Mouse (Mus musculus): ENCODE results near the gene Plxnc1.

Gene Plxnc1

DNA sequence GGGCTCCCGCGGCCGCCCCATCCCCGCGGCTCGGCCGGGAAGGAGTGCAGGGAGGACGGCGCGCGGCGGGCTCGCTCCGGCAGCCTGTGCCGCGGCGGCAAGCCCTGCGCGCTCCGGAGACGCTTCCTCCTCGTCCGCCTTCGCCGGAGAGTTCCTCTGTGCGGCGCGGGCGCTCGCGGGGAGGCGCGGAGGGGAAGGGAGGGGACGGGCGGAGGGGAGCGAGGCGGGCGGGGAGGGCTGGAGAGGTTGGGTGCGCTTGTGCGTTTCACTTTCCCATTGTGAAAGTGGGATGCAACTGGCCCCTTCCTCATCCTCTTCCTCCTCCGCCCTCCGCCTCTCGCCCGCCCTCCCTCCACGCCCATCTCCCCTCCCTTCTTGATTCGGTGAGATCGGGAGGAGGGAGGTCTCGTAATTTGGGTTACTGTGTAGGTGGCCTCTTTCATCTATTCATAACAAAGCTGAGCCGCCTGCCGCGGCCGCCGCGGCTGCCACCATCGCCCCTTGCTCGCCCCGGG is at the start of gene Plxnc1:
Gene Plxnc1, minus strand, starts transcription at position 145 of the 515 bp plus-strand sequence.
- in situ Hi-C loops (cut with MboI; ENCODE audit: unreplicated experiment in 2 of 2): loop anchor here (5.0 kb wide), 1 partner anchor 117 kb away; no protein-coding TSS in a partner anchor

DNA sequence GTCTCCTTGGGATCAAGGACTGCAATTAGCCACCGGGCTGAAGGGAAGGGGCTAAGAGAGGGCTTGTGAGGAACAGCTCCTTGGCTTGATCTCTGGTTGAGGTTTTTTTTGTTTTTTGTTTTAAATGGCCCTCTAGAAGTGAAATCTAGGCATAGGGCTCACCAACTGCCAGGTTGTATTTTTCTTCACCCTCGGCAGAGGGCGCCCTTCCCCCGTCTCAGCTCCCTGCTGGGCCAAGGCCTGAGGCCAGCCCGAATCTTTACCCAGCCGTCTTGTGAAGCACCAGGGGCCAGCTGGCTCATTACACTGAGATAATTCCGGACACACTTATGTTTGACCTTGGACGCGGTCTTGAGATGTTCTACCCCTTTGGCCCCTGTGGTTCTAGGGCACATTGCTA is 47.5 kb upstream of the Plxnc1 start:
- in situ Hi-C loops (cut with MboI; ENCODE audit: unreplicated experiment in 2 of 2): loop anchor here (5.0 to 25.0 kb wide), 10 partner anchors 100 to 1045 kb away; partner anchors contain the start of genes Socs2 (in 2 of the 2) and Cradd (in 1 of the 2)

DNA sequence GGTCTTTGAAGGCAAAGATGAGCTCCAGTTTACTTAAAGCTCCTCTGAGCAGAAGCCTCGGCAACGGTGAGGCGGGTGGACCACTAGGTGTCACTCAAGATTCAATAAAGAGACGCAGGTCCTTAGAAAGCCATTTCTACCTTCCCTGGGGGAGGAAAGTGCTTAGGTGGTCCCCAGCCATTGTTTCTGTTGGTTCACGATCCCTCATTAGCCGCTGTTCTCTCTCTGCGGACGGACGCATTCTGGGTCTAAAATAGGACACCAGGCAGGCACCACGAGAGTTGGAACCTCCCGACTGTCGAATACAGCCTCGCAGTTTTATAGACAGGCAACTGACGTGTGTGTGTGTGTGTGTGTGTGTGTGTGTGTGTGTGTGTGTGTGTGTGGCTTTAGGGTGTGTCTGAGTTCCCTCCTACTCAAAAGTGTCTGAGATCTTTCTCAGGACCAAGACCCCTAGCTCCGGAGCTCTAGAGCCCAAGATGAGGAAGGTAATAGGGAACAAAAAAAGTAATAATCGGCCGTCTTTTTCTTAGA is 47.0 kb upstream of the Plxnc1 start:
- in situ Hi-C loops (cut with MboI; ENCODE audit: unreplicated experiment in 2 of 2): loop anchor here (5.0 to 25.0 kb wide), 10 partner anchors 101 to 1046 kb away; partner anchors contain the start of genes Socs2 (in 2 of the 2) and Cradd (in 1 of the 2)

DNA sequence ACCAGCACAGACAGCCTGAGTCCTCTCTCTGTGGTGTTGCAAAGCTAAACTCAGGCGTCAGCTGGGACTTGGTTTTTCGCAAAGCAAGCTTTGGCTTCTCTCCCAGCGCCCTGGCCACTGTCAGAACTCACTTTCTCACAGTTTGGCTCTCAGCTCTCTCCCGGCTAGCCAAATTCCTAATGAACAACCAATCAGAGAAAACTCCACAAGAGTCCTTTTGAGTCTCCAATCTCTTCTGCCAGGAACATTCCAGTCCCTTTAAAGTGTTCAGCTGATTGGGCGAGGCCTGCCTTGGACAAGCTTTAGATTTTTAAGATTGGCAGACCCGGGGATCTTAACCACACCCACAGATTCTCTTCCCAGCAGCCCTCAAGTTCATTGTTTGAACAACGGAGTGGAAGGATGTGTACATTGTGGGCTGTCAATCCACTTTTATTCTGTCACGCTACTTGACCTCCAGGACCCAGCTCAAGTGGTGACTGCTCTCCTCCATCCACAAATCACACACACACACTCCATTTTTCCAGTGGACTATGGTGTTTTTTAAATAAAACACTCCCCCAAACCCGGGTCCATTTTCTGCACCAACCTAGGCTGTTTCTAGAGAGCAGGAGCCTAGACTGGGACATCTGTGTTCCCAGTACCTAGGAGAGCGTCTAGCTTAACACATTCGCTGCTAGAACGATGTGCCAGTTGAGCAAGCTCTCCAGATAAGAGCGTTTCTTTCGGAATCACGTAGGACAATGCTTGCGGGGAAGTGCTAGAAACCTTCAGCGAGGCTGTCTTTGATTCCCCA is 46.3 kb upstream of the Plxnc1 start:
- in situ Hi-C loops (cut with MboI; ENCODE audit: unreplicated experiment in 2 of 2): loop anchor here (5.0 to 25.0 kb wide), 10 partner anchors 101 to 1046 kb away; partner anchors contain the start of genes Socs2 (in 2 of the 2) and Cradd (in 1 of the 2)

DNA sequence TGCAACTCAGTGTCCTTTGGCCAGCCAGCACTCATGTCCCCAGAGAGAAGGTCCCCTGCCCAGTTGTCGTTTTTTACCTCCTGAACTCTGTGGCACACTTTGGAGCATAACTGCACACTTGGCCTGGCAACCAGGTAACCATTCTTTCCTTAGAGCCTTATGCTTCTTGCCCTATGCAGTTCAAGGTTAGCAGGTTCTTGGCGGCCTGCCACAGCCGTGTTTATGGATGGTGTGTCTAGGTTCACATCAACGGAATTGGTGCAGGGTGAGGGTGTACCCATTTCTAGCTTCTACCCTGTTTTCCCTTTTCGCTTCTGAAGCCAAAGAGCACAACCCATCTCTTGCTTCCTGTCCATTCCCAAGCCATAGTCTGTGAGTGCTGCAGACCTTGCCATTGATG is 44.7 kb upstream of the Plxnc1 start:
- in situ Hi-C loops (cut with MboI; ENCODE audit: unreplicated experiment in 2 of 2): loop anchor here in 1 of 2 experiments (25.0 kb wide), 1 partner anchor 1048 kb away; no protein-coding TSS in a partner anchor

DNA sequence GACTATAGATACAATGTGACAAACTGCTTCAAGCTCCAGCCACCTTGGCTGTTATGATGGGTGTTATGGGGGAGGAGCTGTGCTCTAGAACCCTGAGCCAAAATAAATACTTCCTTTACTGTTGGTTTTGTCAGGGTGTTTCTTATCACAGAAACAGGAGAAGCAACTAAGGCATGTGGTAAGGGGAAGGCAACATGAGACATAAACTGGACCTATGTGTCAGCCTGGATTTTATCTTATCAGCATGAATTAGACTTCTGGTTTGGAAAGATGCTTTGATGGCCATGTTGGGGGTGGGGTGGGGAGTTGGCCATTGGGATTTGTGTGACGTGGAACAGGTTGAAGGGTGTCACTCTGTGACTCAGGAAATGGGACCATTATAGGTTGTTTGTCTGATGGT is 40.5 kb upstream of the Plxnc1 start:
- in situ Hi-C loops (cut with MboI; ENCODE audit: unreplicated experiment in 2 of 2): loop anchor here in 1 of 2 experiments (25.0 kb wide), 1 partner anchor 1052 kb away; no protein-coding TSS in a partner anchor

DNA sequence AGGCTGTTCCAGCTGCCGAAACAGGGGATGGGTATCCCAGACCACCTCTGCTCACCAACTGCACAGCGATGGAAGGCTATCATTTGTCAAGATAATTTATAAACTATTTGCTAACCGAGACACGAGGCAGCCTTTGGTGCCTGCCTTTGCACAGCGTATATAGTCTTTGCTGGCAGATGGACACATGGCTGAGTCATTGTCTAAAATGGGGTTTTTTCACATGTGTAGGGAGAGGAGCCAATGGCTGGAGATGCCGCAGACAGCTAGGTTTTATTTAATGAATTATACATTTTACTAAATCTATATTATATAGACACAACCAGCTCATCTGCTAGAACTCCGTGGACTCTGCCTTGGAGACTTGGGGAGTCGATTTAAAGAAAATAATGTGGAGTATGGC is 37.9 kb upstream of the Plxnc1 start:
- in situ Hi-C loops (cut with MboI; ENCODE audit: unreplicated experiment in 2 of 2): loop anchor here in 1 of 2 experiments (25.0 kb wide), 1 partner anchor 1055 kb away; no protein-coding TSS in a partner anchor

DNA sequence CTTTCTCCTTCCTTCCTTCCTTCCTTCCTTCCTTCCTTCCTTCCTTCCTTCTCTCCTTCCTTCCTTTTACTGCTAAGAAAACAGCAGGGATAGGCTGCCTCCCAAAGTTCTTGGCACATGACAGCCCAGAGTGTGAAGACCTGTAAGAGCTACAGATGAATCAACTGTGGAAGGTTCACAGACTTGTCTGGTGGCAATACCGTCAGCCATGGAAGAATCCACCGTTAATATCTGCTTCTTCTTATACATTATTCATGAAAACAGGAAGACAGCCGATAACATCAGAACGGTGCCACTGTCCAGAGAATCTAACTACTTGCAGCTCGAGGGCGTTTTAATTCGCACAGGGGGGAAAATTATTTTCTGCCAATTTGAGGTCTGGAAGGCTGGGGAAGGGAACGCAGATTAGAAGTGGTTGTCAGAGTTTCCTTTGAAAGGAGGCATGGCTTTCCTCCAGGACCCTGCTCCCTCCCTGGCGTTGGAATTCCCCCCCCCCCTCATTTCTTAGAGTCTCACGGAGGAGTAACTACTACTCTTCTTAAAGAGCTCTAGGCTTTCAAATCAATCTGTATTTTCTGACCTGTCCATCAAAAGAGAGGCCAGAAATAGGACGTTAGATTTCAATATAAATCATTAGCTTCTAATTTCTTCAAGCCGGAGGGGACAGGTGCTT is 37.0 kb upstream of the Plxnc1 start:
- in situ Hi-C loops (cut with MboI; ENCODE audit: unreplicated experiment in 2 of 2): loop anchor here in 1 of 2 experiments (25.0 kb wide), 1 partner anchor 1056 kb away; no protein-coding TSS in a partner anchor

DNA sequence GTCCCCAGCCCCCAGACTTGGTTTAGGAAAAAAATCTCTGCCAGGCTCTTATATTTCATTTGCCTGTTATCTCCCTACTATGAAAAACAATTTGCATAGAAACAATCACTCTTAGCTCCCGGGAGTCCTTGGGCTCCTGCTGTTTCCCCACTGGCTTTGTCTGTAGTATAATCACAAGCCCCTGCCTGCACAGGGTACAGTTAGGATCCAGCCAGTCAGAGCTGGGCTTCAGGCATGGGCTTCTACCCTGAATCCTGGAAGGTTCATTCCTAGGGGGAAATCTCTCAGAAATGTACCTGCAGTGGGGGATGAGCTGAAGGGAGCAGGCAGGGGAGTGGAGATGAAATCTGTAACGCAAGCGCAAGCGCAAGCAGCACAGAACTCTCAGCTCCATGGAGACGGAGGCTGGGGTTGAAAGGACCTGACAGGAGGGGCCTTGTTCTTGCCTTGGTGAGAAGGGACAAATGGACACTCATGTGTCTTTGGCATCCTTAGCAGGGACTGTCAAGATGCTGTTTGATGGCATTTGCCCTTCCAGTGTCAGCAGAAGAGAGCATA is 33.7 kb upstream of the Plxnc1 start:
- in situ Hi-C loops (cut with MboI; ENCODE audit: unreplicated experiment in 2 of 2): loop anchor here in 1 of 2 experiments (25.0 kb wide), 1 partner anchor 1059 kb away; no protein-coding TSS in a partner anchor

DNA sequence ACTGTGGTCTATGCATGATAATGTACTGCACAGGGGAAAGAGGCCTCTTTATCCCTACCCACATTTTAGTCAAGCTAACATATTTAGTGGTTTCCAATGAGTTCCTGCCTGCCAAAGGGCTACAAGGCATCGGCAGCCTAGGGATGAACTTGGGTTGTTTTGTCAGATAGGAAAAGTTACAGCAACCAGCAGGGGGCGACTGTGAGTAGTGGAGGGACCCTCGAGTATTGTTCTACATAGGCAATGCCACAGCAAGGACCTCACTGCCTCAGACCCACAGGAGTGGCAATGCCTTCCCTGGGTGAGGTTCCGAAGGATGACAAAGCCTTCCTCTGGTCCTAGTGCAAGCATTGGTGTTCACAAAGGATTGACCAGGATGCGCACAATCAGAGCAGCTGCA is 31.7 kb upstream of the Plxnc1 start:
- in situ Hi-C loops (cut with MboI; ENCODE audit: unreplicated experiment in 2 of 2): loop anchor here in 1 of 2 experiments (25.0 kb wide), 1 partner anchor 1061 kb away; no protein-coding TSS in a partner anchor

DNA sequence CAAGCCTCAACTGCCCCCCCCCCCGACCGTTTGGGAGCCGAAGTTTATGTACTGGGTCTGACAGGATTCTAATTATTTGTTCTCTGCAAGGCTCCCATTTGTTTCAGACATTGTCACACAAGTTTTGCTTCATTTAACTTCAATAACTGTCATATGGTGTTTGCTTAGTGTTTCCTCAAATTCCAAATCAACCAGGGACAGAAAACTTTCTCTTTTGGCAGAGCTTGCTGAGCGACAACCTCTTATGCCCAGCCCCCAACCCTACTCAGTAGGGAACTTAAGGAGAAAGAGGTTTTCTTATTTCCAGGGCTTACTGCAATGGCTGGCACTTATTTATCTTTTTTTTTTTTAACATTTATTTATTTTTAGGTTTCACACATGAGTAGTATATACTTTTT is 30.5 kb upstream of the Plxnc1 start:
- in situ Hi-C loops (cut with MboI; ENCODE audit: unreplicated experiment in 2 of 2): loop anchor here in 1 of 2 experiments (25.0 kb wide), 1 partner anchor 1062 kb away; no protein-coding TSS in a partner anchor

DNA sequence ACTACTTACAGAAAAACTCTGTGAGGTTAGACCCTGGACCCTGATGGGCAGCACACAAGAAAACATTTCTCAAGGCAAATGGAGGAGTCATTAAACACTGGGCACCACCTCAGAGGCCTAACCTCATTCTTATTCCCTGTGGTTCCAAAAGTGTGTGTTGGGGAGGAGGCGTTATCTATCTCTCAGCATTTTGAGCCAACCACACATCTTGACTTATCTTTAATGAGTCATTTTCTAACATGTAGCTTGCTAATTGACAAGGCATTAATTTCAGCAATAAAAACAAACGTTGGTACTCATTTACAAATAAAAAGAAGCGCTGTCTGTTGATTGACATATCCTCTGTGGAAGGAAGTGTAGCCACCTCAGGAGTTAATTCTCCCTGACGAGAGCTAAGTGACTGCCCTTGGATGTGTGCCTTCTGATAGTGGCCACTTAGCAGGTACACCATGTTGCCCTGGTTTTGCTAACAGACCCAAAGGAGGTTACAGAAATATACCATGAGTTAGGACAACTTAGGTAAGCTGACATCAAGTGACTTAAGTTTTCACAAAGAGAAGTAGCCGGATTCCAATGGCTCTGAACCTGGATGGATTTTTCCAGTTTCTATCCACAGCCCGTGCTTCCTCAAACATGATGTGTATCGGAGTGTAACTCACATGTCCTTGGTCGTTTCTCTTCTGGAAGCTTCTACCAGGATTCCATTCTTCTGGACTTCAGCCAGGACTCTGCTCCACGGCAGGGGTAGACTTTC is 29.9 kb upstream of the Plxnc1 start:
- in situ Hi-C loops (cut with MboI; ENCODE audit: unreplicated experiment in 2 of 2): loop anchor here (25.0 kb wide), 4 partner anchors 762 to 1362 kb away; partner anchors contain the start of gene Nr2c1 (in 2 of the 2)

DNA sequence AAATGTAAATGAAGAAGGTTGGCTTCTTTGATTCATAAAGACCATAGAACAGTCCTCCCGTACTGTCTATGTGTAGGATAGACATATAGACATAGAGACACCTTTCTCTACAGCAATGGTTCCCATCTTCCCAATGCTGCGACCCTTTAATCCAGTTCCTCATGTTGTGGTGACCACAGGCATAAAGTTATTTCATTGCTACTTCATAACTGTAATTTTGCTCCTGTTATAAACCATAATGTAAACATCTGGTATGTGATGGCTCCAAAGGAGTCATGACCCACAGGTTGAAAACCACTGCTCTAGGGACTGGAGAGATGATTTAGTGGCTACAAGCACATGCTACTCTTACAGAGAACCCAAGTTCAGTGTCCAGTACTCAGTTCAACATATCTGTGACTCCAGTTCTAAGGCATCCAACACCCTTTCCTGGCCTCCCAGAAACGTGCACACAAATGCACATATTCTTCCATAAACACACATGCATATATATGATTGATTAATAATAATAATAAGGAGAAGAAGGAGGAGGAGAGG is 27.1 kb upstream of the Plxnc1 start:
- in situ Hi-C loops (cut with MboI; ENCODE audit: unreplicated experiment in 2 of 2): loop anchor here (25.0 kb wide), 3 partner anchors 759 to 1359 kb away; partner anchors contain the start of gene Nr2c1 (in 2 of the 2)

DNA sequence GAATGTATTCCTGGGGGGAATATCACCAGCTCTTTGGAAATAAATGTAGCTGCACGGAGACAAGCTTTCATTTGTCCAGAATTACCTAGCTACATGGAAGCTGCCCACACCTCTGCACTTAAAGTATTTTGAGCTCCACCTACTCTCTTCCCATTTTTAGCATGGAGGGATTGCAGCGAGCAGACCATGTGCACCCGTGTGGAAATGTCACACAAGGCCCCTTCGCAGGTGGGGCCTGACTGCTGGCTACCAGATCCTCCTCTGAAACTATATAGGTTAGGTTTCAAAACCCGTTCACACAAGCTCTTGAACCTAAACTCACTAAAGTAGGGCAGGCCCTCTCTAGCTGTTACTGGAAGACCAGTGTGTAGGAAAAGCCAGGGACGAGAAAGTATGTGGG is 25.6 kb upstream of the Plxnc1 start:
- in situ Hi-C loops (cut with MboI; ENCODE audit: unreplicated experiment in 2 of 2): loop anchor here (25.0 kb wide), 3 partner anchors 758 to 1358 kb away; partner anchors contain the start of gene Nr2c1 (in 2 of the 2)

DNA sequence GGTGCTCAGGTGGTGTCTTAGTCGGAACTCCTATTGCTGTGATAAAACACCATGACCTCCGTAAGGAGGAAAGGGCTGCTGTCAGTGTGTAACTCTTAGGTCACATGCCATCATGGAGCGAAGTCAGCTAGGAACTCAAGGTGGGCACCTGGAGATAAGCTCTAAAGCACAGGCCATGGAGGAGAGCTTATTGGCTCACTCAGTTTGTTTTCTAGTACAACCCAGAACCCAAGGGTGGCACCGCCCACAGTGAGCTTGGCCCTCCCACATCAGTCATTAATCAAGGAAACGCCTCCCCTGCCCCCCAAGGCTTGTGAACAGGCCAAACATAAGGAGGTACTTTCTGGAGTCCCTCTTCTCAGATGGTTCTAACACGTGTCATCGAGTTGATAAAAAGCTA is 22.8 kb upstream of the Plxnc1 start:
- in situ Hi-C loops (cut with MboI; ENCODE audit: unreplicated experiment in 2 of 2): loop anchor here (25.0 kb wide), 3 partner anchors 755 to 1355 kb away; partner anchors contain the start of gene Nr2c1 (in 2 of the 2)

DNA sequence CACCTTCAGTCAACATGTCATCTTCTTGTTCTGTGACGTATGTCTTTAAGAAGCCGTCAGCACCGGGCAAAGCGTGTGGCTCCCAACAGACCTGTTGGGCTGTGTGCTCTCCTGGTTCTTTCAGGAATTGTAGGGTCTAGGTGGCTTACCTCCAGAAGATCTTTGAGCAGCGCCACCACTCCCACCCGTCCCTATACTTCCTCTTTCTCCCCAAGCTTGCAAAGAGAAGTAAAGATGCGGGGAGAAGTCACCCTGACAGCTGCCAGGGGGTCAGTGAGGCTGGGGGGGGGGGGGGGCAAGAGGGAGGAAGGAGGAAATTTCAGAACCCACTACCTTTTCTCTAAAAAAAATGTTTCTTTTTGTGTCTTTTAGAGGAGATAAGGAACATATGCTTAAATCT is 22.2 kb upstream of the Plxnc1 start:
- in situ Hi-C loops (cut with MboI; ENCODE audit: unreplicated experiment in 2 of 2): loop anchor here (25.0 kb wide), 3 partner anchors 754 to 1354 kb away; partner anchors contain the start of gene Nr2c1 (in 2 of the 2)

DNA sequence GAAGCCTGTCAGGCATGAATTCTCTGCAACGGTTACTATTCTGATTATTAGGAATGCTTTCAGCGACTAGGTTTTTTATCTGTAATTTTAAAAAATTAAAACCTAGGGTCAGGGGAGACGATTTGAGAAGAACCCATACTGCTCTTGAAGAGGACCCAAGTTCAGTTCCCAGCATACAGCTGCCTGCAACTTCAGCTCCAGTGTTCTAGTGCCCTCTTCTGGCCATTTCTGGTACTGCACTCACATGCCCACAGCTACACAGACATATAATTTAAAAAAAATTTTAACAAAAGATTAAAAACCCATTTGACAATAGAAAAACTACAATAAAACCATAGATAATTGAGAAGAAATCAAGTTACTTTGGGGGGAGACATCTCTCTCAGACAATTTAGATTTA is 20.5 kb upstream of the Plxnc1 start:
- in situ Hi-C loops (cut with MboI; ENCODE audit: unreplicated experiment in 2 of 2): loop anchor here (25.0 kb wide), 3 partner anchors 753 to 1353 kb away; partner anchors contain the start of gene Nr2c1 (in 2 of the 2)

DNA sequence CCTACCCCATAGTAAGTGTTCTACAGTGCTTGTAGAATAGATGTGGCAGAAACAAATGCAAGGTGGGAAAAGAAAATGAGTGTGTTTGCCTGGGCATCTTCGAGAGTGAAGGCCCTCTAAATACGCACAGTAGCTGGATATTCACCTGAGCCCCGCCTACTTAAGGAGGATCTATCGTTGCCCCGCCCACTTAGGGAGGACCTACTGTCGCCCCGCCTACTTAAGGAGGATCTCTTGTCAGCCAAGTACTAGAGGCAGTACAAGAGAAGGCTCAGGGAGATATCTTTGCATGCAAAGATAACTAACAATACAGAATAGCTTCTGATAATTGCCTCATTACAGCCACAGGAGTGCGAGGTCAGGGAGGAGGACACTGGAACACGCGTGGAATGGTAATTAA is 17.4 kb upstream of the Plxnc1 start:
- in situ Hi-C loops (cut with MboI; ENCODE audit: unreplicated experiment in 2 of 2): loop anchor here (5.0 to 25.0 kb wide), 6 partner anchors 340 to 1350 kb away; partner anchors contain the start of gene Nr2c1 (in 2 of the 2)
